Mouse (Mus musculus): ENCODE data around the gene Kcne4.

Gene Kcne4

DNA sequence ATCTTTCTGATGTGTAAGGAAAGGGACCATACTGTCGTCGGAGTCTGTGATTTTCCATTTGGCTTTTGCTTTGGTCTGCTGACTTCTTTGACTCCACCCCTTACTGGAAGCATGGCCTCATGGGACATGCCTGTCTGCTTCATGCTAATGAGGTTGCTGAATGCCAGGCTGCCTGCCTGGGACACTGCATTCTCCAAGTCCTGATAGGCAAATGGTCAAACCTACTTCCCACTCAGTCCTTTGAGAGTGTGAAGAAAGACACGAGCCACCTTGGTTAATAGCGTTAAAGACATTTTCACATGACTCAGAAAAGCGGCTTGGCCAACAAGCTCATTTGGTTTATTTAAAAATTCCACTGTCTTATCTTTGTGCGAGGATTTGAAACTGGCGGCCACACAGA, 43.5 kb downstream of the Kcne4 start:
- DNase-seq (ENCODE audit: low read depth) = no peak

DNA sequence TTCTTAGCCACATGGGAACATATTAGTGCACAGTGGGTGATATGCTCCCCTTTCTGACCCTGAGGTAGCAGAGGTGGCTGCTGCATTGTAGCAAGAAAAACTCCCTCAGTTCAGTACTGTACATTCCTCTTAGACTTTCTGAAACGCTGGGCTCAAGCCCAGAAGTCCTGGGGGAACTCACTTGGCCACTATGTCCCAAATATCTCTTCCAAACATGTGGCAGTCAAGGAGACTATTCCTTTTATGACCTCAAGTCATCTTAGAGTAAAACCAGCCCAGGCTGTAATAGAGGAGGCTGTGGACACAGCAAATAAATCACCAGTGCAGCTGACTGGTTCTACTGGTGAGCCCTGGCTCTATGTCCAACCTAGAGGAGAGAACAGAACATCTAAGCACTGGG, 45.7 kb downstream of the Kcne4 start:
- no peak for DNase-seq (ENCODE audit: low read depth)

DNA sequence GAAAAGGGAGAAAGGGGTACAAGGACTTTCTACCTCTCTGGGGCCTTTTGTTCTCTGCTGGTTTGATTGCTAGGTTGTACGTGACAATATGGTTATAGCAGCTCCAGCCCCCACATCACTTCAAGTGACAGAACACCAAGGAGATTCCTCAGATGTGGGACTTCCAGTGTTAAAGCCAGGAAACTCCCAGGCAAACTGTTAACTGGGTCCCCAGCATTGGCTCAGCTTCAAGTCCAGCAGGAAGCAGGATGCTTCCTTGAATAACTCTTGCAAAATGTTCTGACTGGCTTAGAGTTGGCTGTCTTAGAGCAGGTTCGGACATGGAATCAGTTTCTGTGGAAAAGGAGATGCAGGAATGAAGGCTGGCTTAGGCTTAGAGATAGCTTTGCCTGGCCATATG, 47.3 kb downstream of the Kcne4 start:
- no peak for DNase-seq (ENCODE audit: low read depth)

DNA sequence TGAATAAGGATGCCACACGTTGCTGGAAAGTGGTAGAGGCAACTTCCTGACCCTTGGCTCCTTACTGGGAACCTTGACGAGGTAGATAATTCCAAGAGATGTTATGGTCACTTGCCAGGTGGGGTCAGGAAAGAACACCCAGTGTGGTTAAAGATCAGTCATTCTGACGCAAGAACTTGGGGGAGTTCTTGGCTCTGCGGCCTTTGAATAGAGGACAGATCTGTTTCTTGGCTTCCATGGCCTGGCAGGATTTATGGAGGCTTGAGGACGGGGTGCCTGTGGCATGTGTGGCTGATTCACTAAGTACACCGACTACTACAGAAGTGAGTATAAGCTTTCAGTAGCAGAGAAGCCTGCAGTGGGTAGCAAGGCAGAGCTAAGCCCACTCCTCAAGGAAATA, 47.8 kb downstream of the Kcne4 start:
- DNase-seq (ENCODE audit: low read depth) = no peak

- no peak for DNase-seq (ENCODE audit: low read depth)
Observed at GRCm38 (mm10) chr1:78864799-78865346, 48.3 kb downstream of the Kcne4 start.

- DNase-seq (ENCODE audit: low read depth) = no peak
Observed at GRCm38 (mm10) chr1:78865991-78866390, 49.4 kb downstream of the Kcne4 start.

DNA sequence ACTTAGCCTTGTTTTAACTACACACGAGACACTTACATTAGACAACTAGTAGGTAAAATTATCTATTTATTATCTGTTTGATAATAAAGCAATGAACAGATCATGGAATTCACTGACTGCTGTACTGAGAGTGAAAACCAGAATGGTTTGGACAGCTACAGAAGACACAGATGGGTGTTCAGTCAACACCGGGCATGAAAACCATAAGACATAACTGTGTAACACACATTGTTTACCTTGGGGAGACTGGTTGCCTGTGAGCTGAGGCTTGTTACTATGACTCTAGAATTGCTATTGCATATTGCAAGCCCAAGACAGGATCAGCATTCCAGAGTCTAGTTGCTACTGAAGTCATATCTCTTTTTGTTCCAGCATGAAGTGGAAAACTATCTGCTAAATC, 49.9 kb downstream of the Kcne4 start:
- no peak for DNase-seq (ENCODE audit: low read depth)

All from NIH3T3 (cell line).